Mouse (Mus musculus) bone marrow macrophage, adult 2 months (primary cell): Measurements from ENCODE around the gene 1700030K09Rik.

Source experiments
- CTCF ChIP-seq: IDR thresholded peaks from 2 replicates; pipeline ENCODE4 v1.5.1; 2012; ENCODE audit warnings: low read depth, mild to moderate bottlenecking, low read length, moderate library complexity
- POLR2A ChIP-seq: IDR thresholded peaks from 2 replicates; pipeline ENCODE4 v1.6.1; 2012; ENCODE audit warnings: mild to moderate bottlenecking, low read depth, low read length, borderline replicate concordance

- TF ChIP-seq POLR2A (no peak), CTCF (no peak)
Observed at GRCm38 (mm10) chr8:72496217-72496616, 52.5 kb downstream of the 1700030K09Rik start.
